Mouse (Mus musculus): ENCODE measurements at regions not wholly inside any gene's neighbourhood (a gene's known extent, or its start where the extent isn't known, plus 50 kb on each side); places are given as distances from the start of the nearest gene placed in this dataset.

DNA sequence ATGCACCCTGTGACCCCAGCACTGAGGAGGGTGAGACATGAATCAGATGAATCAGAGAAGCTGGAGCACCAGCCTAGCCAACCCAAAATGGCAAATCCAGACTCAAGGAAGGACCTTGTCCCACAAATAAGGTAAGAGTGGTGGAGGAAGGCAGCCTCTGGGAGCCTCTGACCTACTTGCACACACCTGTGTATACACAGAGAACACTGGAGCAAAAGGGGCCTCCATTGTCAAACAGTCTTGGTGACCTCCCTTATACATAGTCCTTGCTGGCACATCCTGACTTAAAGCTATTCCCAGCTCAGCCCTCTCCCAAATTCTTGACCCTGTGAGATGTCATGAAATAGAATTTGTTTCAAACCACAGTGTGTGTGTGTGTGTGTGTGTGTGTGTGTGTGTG, 57.1 kb downstream of the Inhbb start:
- ATAC-seq (ENCODE audit: low FRiP score) (no peak), DNase-seq (ENCODE audit: low spot score) (no peak)
- no peaks in the 10 kb centered on the region for H3K4me1 ChIP-seq (ENCODE audit: insufficient read depth, low read length)
- no peaks in the 10 kb centered on the region for H3K27me3 ChIP-seq (ENCODE audit: insufficient read depth, low read length)
- no peak for TF ChIP-seq CTCF (IDR thresholded peaks at IDR 0.05)
- H3K4me2 ChIP-seq (ENCODE audit: low read depth, low read length, poor library complexity, severe bottlenecking) = no peak overlapping the region
- H3K27ac ChIP-seq (ENCODE audit: low read depth, low read length) = no peak overlapping the region
- no peaks in the 10 kb centered on the region for H3K36me3 ChIP-seq (ENCODE audit: insufficient read depth, low read length)
- no peaks in the 10 kb centered on the region for H3K9me3 ChIP-seq (ENCODE audit: low read length)
- H3K4me3 ChIP-seq (ENCODE audit: low read depth, low read length) = no peak overlapping the region
- H3K9ac ChIP-seq (replicated peaks; ENCODE audit: low read length, poor library complexity, severe bottlenecking) = no peak overlapping the region

DNA sequence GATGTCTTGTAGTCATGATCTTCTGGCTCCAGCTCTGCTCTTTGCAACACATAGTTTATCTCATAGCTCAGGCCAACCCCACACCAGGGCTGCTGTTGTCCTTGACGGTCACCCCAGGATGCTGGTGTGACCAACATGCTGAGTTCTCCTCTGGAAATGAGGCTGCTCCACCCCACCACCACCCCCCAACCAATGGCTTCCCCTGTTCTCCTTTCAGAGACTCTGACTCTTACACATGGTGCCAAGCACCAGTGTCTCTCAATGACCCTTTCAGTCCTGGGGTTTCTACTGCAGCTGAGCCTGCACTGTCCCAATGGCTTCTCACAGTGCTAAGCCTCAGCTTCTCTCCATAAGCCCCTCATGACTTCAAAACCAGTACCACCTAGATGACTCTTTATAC, 64.0 kb downstream of the Inhbb start:
- Histone ChIP-seq H3K27ac (ENCODE audit: low read depth, low read length) (no peak overlapping the region), H3K4me3 (ENCODE audit: low read depth, low read length) (no peak overlapping the region), H3K4me2 (ENCODE audit: low read depth, low read length, poor library complexity, severe bottlenecking) (no peak overlapping the region), H3K4me1 (ENCODE audit: insufficient read depth, low read length) (no peaks in the 10 kb centered on the region), H3K9ac (replicated peaks; ENCODE audit: low read length, poor library complexity, severe bottlenecking) (no peak overlapping the region), H3K27me3 (ENCODE audit: insufficient read depth, low read length) (no peaks in the 10 kb centered on the region), H3K9me3 (ENCODE audit: low read length) (peaks cover 5% of the 10 kb centered on the region; the same call in 1 of the 2 replicates), H3K36me3 (ENCODE audit: insufficient read depth, low read length) (no peaks in the 10 kb centered on the region)
- DNase-seq (ENCODE audit: low spot score) (no peak), ATAC-seq (ENCODE audit: low FRiP score) (no peak)
- WGBS = 79% methylated on average over 1 of the region's 1 CpGs
- no peak for TF ChIP-seq CTCF (IDR thresholded peaks at IDR 0.05)

DNA sequence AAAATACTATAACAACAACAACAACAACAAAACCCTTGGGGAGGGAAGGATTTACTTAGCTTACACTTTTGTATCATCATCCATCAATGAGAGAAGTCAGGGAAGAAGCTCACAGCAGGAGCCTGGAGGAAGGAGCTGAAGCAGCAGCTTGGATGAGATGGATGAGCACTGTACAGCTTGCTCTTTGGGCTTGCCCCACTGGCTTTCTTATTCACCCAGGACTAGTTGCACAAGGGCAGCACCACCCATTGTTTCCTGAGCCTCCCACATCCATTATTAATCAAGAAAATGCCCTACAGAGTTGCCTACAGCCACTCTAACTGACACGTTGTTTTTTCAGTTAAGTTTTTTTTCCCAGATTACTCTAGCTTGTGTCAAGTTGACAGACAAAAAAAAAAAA, 65.1 kb downstream of the Inhbb start:
- 14% methylated on average over 1 of the region's 1 CpGs for WGBS

DNA sequence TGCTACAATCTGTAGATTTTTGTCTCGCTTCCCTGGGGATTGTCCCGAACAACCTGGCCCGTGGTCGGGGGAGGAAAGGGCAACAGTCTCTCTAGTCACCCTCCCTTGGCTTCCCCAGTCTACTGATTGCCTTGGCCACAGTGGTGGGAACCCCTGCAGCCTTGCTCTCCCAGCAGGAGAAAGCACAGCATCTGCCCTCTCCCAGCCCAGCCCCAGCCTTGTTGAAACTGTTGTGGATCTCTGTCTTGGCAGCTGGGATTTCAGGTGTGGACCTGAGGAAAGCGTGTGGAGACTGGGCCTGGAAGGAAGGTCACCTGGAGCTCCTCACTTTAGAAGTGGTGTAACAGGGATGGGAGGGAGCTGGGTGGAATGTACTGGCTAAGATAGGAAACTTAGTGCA, 66.6 kb downstream of the Inhbb start:
- TF ChIP-seq CTCF (IDR thresholded peaks at IDR 0.05) = no peak
- WGBS = 83% methylated on average over 5 of the region's 5 CpGs
- Histone ChIP-seq H3K9ac (replicated peaks; ENCODE audit: low read length, poor library complexity, severe bottlenecking) (no peak overlapping the region), H3K4me1 (ENCODE audit: insufficient read depth, low read length) (no peaks in the 10 kb centered on the region), H3K36me3 (ENCODE audit: insufficient read depth, low read length) (no peaks in the 10 kb centered on the region), H3K9me3 (ENCODE audit: low read length) (peaks cover 9% of the 10 kb centered on the region; the same call in 1 of the 2 replicates), H3K4me2 (ENCODE audit: low read depth, low read length, poor library complexity, severe bottlenecking) (no peak overlapping the region), H3K27ac (ENCODE audit: low read depth, low read length) (no peak overlapping the region), H3K4me3 (ENCODE audit: low read depth, low read length) (no peak overlapping the region), H3K27me3 (ENCODE audit: insufficient read depth, low read length) (no peaks in the 10 kb centered on the region)
- ATAC-seq (ENCODE audit: low FRiP score) (no peak), DNase-seq (ENCODE audit: low spot score) (no peak)

More for the DNA sequence above, 65.1 kb downstream of the Inhbb start:
- Histone ChIP-seq H3K27ac (ENCODE audit: low read depth, low read length) (no peak overlapping the region), H3K4me3 (ENCODE audit: low read depth, low read length) (no peak overlapping the region), H3K36me3 (ENCODE audit: insufficient read depth, low read length) (no peaks in the 10 kb centered on the region), H3K4me1 (ENCODE audit: insufficient read depth, low read length) (no peaks in the 10 kb centered on the region), H3K9ac (replicated peaks; ENCODE audit: low read length, poor library complexity, severe bottlenecking) (no peak overlapping the region), H3K4me2 (ENCODE audit: low read depth, low read length, poor library complexity, severe bottlenecking) (no peak overlapping the region), H3K27me3 (ENCODE audit: insufficient read depth, low read length) (no peaks in the 10 kb centered on the region), H3K9me3 (ENCODE audit: low read length) (peaks cover 5% of the 10 kb centered on the region; the same call in 1 of the 2 replicates)
- DNase-seq (ENCODE audit: low spot score) (no peak), ATAC-seq (ENCODE audit: low FRiP score) (no peak)
- no peak for TF ChIP-seq CTCF (IDR thresholded peaks at IDR 0.05)

DNA sequence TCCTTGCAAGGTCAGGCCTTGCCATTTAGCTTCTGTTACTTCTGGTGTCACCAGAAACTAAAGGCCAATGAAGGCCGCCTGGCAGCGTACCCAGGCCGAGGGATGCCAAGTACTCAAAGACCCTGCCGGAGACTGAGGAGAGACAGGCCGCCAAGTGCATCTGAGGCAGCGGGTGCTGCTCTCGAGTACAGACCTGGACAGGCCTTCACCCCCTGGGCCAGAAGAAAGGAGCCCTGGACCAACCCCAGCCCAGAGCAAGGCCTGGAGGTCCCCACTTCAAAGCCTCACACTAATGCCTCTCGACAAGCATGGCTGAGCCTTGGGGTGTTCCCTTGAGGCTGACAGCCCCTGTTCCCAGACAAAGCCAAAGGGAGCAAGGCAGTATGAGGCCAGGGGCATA, 70.5 kb downstream of the Inhbb start:
- Histone ChIP-seq H3K9me3 (ENCODE audit: low read length) (0 out of 2 replicates have a peak, but pooled peaks cover 4% of the 10 kb centered on the region), H3K4me3 (ENCODE audit: low read depth, low read length) (no peak overlapping the region), H3K4me1 (ENCODE audit: insufficient read depth, low read length) (no peaks in the 10 kb centered on the region), H3K4me2 (ENCODE audit: low read depth, low read length, poor library complexity, severe bottlenecking) (no peak overlapping the region), H3K27ac (ENCODE audit: low read depth, low read length) (no peak overlapping the region), H3K36me3 (ENCODE audit: insufficient read depth, low read length) (no peaks in the 10 kb centered on the region), H3K9ac (replicated peaks; ENCODE audit: low read length, poor library complexity, severe bottlenecking) (no peak overlapping the region), H3K27me3 (ENCODE audit: insufficient read depth, low read length) (no peaks in the 10 kb centered on the region)
- ATAC-seq (ENCODE audit: low FRiP score) (0 out of 2 replicates have a peak, but pooled peaks have one; percentile 22), DNase-seq (ENCODE audit: low spot score) (peak; percentile 15)
- no peak for TF ChIP-seq CTCF (IDR thresholded peaks at IDR 0.05)
- 65% methylated on average over 8 of the region's 8 CpGs for WGBS

DNA sequence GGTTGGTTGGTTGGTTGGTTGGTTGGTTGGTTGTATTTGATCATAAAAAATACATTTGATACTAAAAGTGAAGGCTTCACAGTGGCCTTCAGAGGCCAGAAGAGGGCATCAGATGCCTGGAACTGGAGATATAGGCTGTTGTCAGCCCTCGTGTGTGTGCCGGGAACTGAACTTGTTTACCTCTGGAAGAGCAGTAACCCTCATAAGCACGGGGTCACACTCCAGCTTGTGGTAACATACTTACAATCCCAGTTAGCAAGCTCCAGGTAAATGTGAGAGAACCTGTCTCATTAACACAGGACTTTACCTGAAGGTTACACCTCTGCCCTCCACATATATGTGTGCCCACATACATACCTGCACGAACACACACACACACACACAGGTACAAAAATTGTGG, 71.2 kb downstream of the Inhbb start:
- no peak overlapping the region for H3K9ac ChIP-seq (replicated peaks; ENCODE audit: low read length, poor library complexity, severe bottlenecking)
- no peak for TF ChIP-seq CTCF (IDR thresholded peaks at IDR 0.05)
- H3K4me3 ChIP-seq (ENCODE audit: low read depth, low read length) = no peak overlapping the region
- no peaks in the 10 kb centered on the region for H3K27me3 ChIP-seq (ENCODE audit: insufficient read depth, low read length)
- no peak for DNase-seq (ENCODE audit: low spot score)
- no peak overlapping the region for H3K27ac ChIP-seq (ENCODE audit: low read depth, low read length)
- no peak overlapping the region for H3K4me2 ChIP-seq (ENCODE audit: low read depth, low read length, poor library complexity, severe bottlenecking)
- 0 out of 2 replicates have a peak, but pooled peaks cover 4% of the 10 kb centered on the region for H3K9me3 ChIP-seq (ENCODE audit: low read length)
- no peaks in the 10 kb centered on the region for H3K4me1 ChIP-seq (ENCODE audit: insufficient read depth, low read length)
- no peaks in the 10 kb centered on the region for H3K36me3 ChIP-seq (ENCODE audit: insufficient read depth, low read length)
- WGBS = 97% methylated on average over 4 of the region's 4 CpGs
- no peak for ATAC-seq (ENCODE audit: low FRiP score)

All from midbrain, postnatal 0 days (tissue).